Mouse (Mus musculus) MEL (cell line): Measurements from ENCODE around the gene Fermt2. TPM values are rescaled to one million over a fixed set of nuclear protein-coding genes. Genes with fewer than 3 reads are reported as not detected.

ENCODE experiments used
- DNase-seq: peaks from one replicate; pipeline ENCODE4 v3.0.0; 2011; ENCODE audit warnings: low read depth, low spot score
- H3K27ac ChIP-seq: 2 replicates; pipeline ENCODE4 v1.5.1; 2012; ENCODE audit warnings: low read depth, mild to moderate bottlenecking, control low read depth, low read length, moderate library complexity; ENCODE audit not compliant: control insufficient read depth
- H3K27me3 ChIP-seq, 2 experiments: fragments of 150-350 bp in 1 of 2; sonication (generic) in 1 of 2; 2 replicates each; pipeline ENCODE4 v1.6.1; 2012; ENCODE audit warnings: low read length in 2 of 2, mild to moderate bottlenecking in 2 of 2, improper control_type of control experiment in 1 of 2, moderate library complexity in 1 of 2; ENCODE audit not compliant: insufficient read depth in 2 of 2, control insufficient read depth in 1 of 2
- H3K36me3 ChIP-seq, 2 experiments: 2 replicates each; pipeline ENCODE4 v1.6.1; 2012 to 2014; ENCODE audit warnings: low read length in 2 of 2, improper control_type of control experiment in 1 of 2, inconsistent platforms in 1 of 2, mild to moderate bottlenecking in 1 of 2; ENCODE audit not compliant: insufficient read depth in 2 of 2, control insufficient read depth in 1 of 2
- H3K4me1 ChIP-seq, 2 experiments: fragments of 150-350 bp in 1 of 2; sonication (generic) in 1 of 2; 2 replicates each; pipeline ENCODE4 v1.6.1; 2012; ENCODE audit warnings: low read length in 2 of 2, improper control_type of control experiment in 1 of 2, mild to moderate bottlenecking in 1 of 2; ENCODE audit not compliant: insufficient read depth in 2 of 2, control insufficient read depth in 1 of 2
- H3K4me3 ChIP-seq, 2 experiments: fragments of 150-350 bp in 1 of 2; sonication (generic) in 1 of 2; 2 replicates each; pipeline ENCODE4 v1.5.1; 2012; ENCODE audit warnings: low read depth in 2 of 2, low read length in 2 of 2, mild to moderate bottlenecking in 2 of 2, moderate library complexity in 2 of 2, control low read depth in 1 of 2, improper control_type of control experiment in 1 of 2; ENCODE audit not compliant: control insufficient read depth in 1 of 2, insufficient read depth in 1 of 2
- H3K79me2 ChIP-seq: 2 replicates; pipeline ENCODE4 v1.6.1; 2012; ENCODE audit warnings: mild to moderate bottlenecking, low read length, moderate library complexity; ENCODE audit not compliant: control insufficient read depth, poor library complexity, insufficient read depth
- H3K9ac ChIP-seq: 2 replicates; pipeline ENCODE4 v1.6.1; 2012; ENCODE audit warnings: low read depth, mild to moderate bottlenecking, control low read depth, low read length, moderate library complexity; ENCODE audit not compliant: control insufficient read depth, poor library complexity, severe bottlenecking
- H3K9me3 ChIP-seq: fragments of 150-350 bp; sonication (generic); replicated peaks from 2 replicates; pipeline ENCODE4 v1.6.1; 2012; ENCODE audit warnings: mild to moderate bottlenecking, low read length, improper control_type of control experiment, moderate library complexity; ENCODE audit not compliant: insufficient read depth
- BHLHE40 ChIP-seq: IDR thresholded peaks from 2 replicates; pipeline ENCODE4 v1.6.1; 2012; ENCODE audit warnings: low read depth, mild to moderate bottlenecking, inconsistent platforms, low read length, improper control_type of control experiment, borderline replicate concordance
- CTCF ChIP-seq, 3 experiments: IDR thresholded peaks in 2 of 3; conservative IDR thresholded peaks in 1 of 3; 2 replicates each; pipeline ENCODE4 v1.5.1; 2011 to 2012; ENCODE audit warnings: low read length in 3 of 3, low read depth in 2 of 3, mild to moderate bottlenecking in 2 of 3, improper control_type of control experiment in 1 of 3, inconsistent platforms in 1 of 3, mixed read lengths in 1 of 3, moderate library complexity in 1 of 3; ENCODE audit not compliant: control insufficient read depth in 1 of 3, insufficient read depth in 1 of 3, poor library complexity in 1 of 3, severe bottlenecking in 1 of 3
- E2F4 ChIP-seq: IDR thresholded peaks from 2 replicates; pipeline ENCODE4 v1.6.1; 2011; ENCODE audit warnings: low read depth, low read length, improper control_type of control experiment, borderline replicate concordance
- ELF1 ChIP-seq: IDR thresholded peaks from 2 replicates; pipeline ENCODE4 v1.6.1; 2014; ENCODE audit warnings: low read depth, mild to moderate bottlenecking, inconsistent platforms, low read length, improper control_type of control experiment, moderate library complexity
- ETS1 ChIP-seq: IDR thresholded peaks from 2 replicates; pipeline ENCODE4 v1.6.1; 2012; ENCODE audit warnings: low read depth, mild to moderate bottlenecking, inconsistent platforms, low read length, improper control_type of control experiment, moderate library complexity
- GATA1 ChIP-seq: IDR thresholded peaks from 2 replicates; pipeline ENCODE4 v1.6.1; 2011; ENCODE audit warnings: low read depth, low read length, improper control_type of control experiment
- HCFC1 ChIP-seq: IDR thresholded peaks from 2 replicates; pipeline ENCODE4 v1.6.1; 2012; ENCODE audit warnings: low read depth, mild to moderate bottlenecking, inconsistent platforms, low read length, improper control_type of control experiment, moderate library complexity
- MAZ ChIP-seq: IDR thresholded peaks from 2 replicates; pipeline ENCODE4 v1.6.1; 2012; ENCODE audit warnings: low read depth, mild to moderate bottlenecking, inconsistent platforms, low read length, improper control_type of control experiment
- MYC ChIP-seq: IDR thresholded peaks from 2 replicates; pipeline ENCODE4 v1.6.1; 2011; ENCODE audit warnings: low read depth, mild to moderate bottlenecking, low read length, improper control_type of control experiment, moderate library complexity
- NRF1 ChIP-seq: IDR thresholded peaks from 2 replicates; pipeline ENCODE4 v1.6.1; 2014; ENCODE audit warnings: low read depth, mild to moderate bottlenecking, inconsistent platforms, low read length, improper control_type of control experiment, moderate library complexity; ENCODE audit not compliant: poor library complexity, insufficient read depth, severe bottlenecking
- POLR2AphosphoS2 ChIP-seq: IDR thresholded peaks from 2 replicates; pipeline ENCODE4 v1.6.1; 2011; ENCODE audit warnings: low read length, improper control_type of control experiment
- RAD21 ChIP-seq: IDR thresholded peaks from 2 replicates; pipeline ENCODE4 v1.6.1; 2011; ENCODE audit warnings: mild to moderate bottlenecking, low read depth, low read length, improper control_type of control experiment
- TBP ChIP-seq: IDR thresholded peaks from 2 replicates; pipeline ENCODE4 v1.8.0; 2011; ENCODE audit warnings: low read depth, low read length, improper control_type of control experiment
- TCF12 ChIP-seq: IDR thresholded peaks from 2 replicates; pipeline ENCODE4 v1.6.1; 2014; ENCODE audit warnings: low read depth, mild to moderate bottlenecking, inconsistent platforms, low read length, improper control_type of control experiment, moderate library complexity
- USF1 ChIP-seq: IDR thresholded peaks from 2 replicates; pipeline ENCODE4 v1.6.1; 2014; ENCODE audit warnings: low read depth, mild to moderate bottlenecking, inconsistent platforms, low read length, improper control_type of control experiment, moderate library complexity
- polyA plus RNA-seq, 2 experiments: library from polyadenylated mRNA; stranded (reverse) in 1 of 2; unstranded in 1 of 2; fragments of >175 nt in 1 of 2; fragments of >200 nt in 1 of 2; gene quantifications; 2 replicates each; pipeline versions ENCODE4 v1.2.1 to v1.2.4; 2012; ENCODE audit warnings: low replicate concordance in 2 of 2, low read depth in 1 of 2; ENCODE audit not compliant: insufficient read length in 2 of 2, insufficient read depth in 1 of 2, missing spikeins in 1 of 2
- total RNA-seq: library from RNA; depleted of rRNA; stranded (reverse); fragments of 300-350 nt; gene quantifications from 2 replicates; pipeline ENCODE4 v1.2.3, GENCODE M21; 2012

Gene Fermt2
- total and polyA plus RNA-seq, 3 experiments: not detected

DNA sequence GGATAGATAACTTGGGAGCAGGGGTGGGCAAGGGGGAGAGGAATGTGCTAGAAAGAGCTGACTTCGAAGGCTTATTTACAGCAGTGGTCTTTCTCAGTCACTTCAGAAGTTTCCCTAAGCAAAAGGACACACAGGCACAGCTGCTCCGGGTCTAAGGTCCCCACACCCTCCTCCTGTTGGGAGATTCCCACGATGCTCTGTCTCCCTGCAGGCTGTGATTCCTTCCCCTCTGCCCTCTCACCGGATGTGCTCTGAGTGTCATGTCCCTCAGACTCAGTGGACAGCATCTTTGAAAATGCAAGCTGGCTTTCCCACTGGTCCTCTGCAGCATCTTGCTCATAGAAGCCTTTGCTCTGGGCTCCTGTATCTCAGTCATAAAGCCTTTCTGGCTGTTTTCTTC, 77.8 kb downstream of the Fermt2 start:
- H3K9ac ChIP-seq: no peak overlapping the region

DNA sequence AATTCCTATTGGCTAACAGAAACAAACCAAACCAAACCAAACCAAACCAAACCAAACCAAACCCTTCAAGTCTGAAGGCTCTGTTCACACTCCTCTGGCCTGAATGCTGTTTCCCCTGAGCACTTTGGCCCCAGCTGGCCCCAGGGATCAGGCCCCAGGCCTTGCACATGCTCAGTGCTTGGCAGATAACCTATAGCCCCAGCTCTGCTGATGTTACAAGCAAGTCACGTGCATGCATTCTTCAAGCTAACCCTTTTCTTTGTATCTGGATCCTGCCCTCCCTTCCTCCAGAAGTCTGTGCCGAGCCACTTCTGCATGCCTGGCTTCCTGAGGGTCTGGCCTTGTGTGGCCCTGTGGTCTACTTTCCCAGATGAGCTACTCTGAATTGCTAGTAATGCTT, 78.8 kb downstream of the Fermt2 start:
- H3K4me3 ChIP-seq: no peak overlapping the region
- H3K27ac ChIP-seq: no peak overlapping the region
- peaks cover 0 to 11% of the 10 kb centered on the region in 2 experiments; a peak in 2 of 4 replicates for H3K36me3 ChIP-seq
- no peak for DNase-seq
- H3K9me3 ChIP-seq: no peaks in the 10 kb centered on the region
- H3K4me1 ChIP-seq: peaks cover 0 to 13% of the 10 kb centered on the region in 2 experiments; a peak in 3 of 4 replicates
- no peak overlapping the region for H3K9ac ChIP-seq
- no peak for TF ChIP-seq POLR2AphosphoS2
- peak; percentile 44; the same call in 1 of the 2 replicates for TF ChIP-seq NRF1
- TF ChIP-seq E2F4: no peak
- TF ChIP-seq, all 39 proteins: peak for 1
- no peaks in the 10 kb centered on the region; a peak in 1 of 4 replicates for H3K27me3 ChIP-seq
- no peaks in the 10 kb centered on the region for H3K79me2 ChIP-seq

More for the DNA sequence above, 77.8 kb downstream of the Fermt2 start:
- no peak for TF ChIP-seq BHLHE40
- TF ChIP-seq TCF12: no peak
- no peak for TF ChIP-seq HCFC1
- peaks cover 0 to 15% of the 10 kb centered on the region in 2 experiments; a peak in 3 of 4 replicates for H3K4me1 ChIP-seq
- no peaks in the 10 kb centered on the region for H3K9me3 ChIP-seq
- H3K79me2 ChIP-seq: no peaks in the 10 kb centered on the region
- no peak for DNase-seq
- H3K27me3 ChIP-seq: no peaks in the 10 kb centered on the region; a peak in 1 of 4 replicates
- H3K27ac ChIP-seq: no peak overlapping the region
- no peak overlapping the region for H3K4me3 ChIP-seq
- peaks cover 0 to 11% of the 10 kb centered on the region in 2 experiments; a peak in 2 of 4 replicates for H3K36me3 ChIP-seq

DNA sequence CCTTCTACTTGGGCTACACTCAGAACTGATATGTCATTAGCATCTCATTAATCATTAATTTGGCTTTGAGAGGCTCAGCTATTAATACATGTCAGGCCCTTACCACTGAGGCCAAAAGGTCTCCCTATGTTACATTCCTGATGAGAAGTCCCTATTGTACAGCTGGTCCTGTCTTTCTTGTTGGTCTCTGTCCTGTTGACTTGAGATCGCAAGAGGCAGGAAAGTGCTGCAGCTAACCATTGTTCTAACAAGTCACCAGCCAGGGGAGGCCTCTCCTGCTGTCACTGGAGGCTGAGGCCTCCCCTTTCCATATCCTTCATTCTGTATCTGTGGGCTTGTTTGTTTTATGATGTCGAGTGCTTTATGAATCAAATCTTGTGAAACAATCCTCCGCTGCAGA, 83.1 kb downstream of the Fermt2 start:
- H3K27ac ChIP-seq: no peak overlapping the region
- no peak overlapping the region for H3K4me3 ChIP-seq
- TF ChIP-seq ELF1 (no peak), RAD21 (no peak), MAZ (no peak), USF1 (no peak), GATA1 (no peak), MYC (no peak), ETS1 (no peak), CTCF (IDR thresholded peaks at IDR 0.05 in 2 of 3, conservative IDR thresholded peaks at IDR 0.05 in 1 of 3; ENCODE audit: control insufficient read depth in 1 of 3, insufficient read depth in 1 of 3, low read depth in 2 of 3, low read length in 3 of 3, poor library complexity in 1 of 3, severe bottlenecking in 1 of 3) (no peak), TBP (no peak)
- no peak overlapping the region for H3K9ac ChIP-seq
- no peaks in the 10 kb centered on the region; a peak in 1 of 4 replicates for H3K27me3 ChIP-seq
- no peaks in the 10 kb centered on the region for H3K79me2 ChIP-seq
- DNase-seq: no peak
- no peaks in the 10 kb centered on the region for H3K36me3 ChIP-seq
- H3K4me1 ChIP-seq: no peaks in the 10 kb centered on the region
- no peaks in the 10 kb centered on the region for H3K9me3 ChIP-seq
